Mouse (Mus musculus) bone marrow, adult 2 months (tissue): ENCODE data around the gene Cldn9.

Experiments
- CTCF ChIP-seq: fragments of 200-500 bp; IDR thresholded peaks from 2 replicates; pipeline ENCODE4 v1.5.1; 2011; ENCODE audit warnings: low read length, control low read depth; ENCODE audit not compliant: control insufficient read depth, insufficient read depth
- POLR2A ChIP-seq: fragments of 200-500 bp; IDR thresholded peaks from 2 replicates; pipeline ENCODE4 v1.6.1; 2011; ENCODE audit warnings: low read depth, mild to moderate bottlenecking, control low read depth, low read length, borderline replicate concordance; ENCODE audit not compliant: control insufficient read depth

- TF ChIP-seq CTCF (no peak), POLR2A (no peak)
Observed at GRCm38 (mm10) chr17:23682530-23682929, 1.3 kb downstream of the Cldn9 start.
